Mouse (Mus musculus): ENCODE data around the gene Spns1. TPM values are rescaled to one million over a fixed set of nuclear protein-coding genes. Genes with fewer than 3 reads are reported as not detected.
"Not testable (repeated sequence)": the region's sequence is repeated elsewhere in the genome, so short reads cannot be mapped to it uniquely, and the experiment has no call there.

Spns1 gene
- polyA plus RNA-seq, 1 experiment from 2014 or later = 18.3 TPM

DNA sequence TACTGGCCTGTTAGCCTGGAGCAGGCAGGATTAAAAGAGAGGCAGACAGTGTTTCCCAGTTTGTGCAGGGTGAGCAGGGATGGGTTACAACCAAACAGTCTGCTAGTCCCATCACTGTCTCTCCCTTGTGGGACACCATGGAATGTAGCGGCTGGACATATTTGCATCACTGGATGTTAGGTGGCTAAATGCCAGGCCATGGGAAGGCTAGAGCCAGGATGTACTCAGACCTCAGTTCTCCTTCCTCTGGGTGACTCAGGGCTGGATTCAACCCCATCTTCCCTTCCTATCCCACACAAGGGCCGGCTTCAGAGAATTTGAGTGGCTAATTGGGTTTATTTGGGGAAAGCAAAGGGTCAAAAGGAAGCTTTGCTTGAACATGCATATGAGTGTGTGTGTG, 31.4 kb upstream of the Spns1 start:
- Histone ChIP-seq H3K4me2 (ENCODE audit: low read depth, low read length) (no peak overlapping the region), H3K36me3 (ENCODE audit: control insufficient read depth, insufficient read depth) (no peaks in the 10 kb centered on the region), H3K9me3 (replicated peaks; ENCODE audit: control insufficient read depth, low read length) (no peaks in the 10 kb centered on the region), H3K9ac (ENCODE audit: low read depth, low read length) (no peak overlapping the region), H3K4me1 (ENCODE audit: control insufficient read depth, low read depth, low read length) (no peaks in the 10 kb centered on the region), H3K27ac (ENCODE audit: low read length) (no peak overlapping the region), H3K27me3 (ENCODE audit: control insufficient read depth, insufficient read depth, low read depth, low read length) (no peaks in the 10 kb centered on the region; the same call in 1 of the 2 replicates), H3K4me3 (ENCODE audit: low read depth, low read length) (no peak overlapping the region)
- 63% methylated on average over 2 of the region's 2 CpGs for WGBS (ENCODE audit: insufficient replicate concordance)
- no peak for ATAC-seq (ENCODE audit: low read depth)

DNA sequence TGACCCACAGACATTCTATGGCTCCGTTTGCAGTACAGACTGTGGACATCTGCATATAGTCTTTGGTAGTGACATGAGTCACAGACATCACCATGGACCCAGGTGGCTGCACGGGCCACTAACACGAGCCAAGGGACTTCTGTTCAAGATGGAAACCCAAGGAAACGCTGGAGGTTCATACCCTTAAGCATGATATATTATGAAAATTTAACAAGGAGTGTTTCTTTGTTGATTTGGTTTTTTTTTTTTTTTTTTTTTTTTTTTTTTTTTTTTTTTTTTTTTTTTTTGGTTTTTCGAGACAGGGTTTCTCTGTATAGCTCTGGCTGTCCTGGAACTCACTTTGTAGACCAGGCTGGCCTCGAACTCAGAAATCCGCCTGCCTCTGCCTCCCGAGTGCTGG, 25.3 kb upstream of the Spns1 start:
- not testable (repeated sequence) for H3K27ac ChIP-seq (ENCODE audit: low read length); H3K27me3 ChIP-seq (ENCODE audit: control insufficient read depth, insufficient read depth, low read depth, low read length); H3K4me2 ChIP-seq (ENCODE audit: low read depth, low read length); H3K36me3 ChIP-seq (ENCODE audit: control insufficient read depth, insufficient read depth); H3K4me3 ChIP-seq (ENCODE audit: low read depth, low read length); ATAC-seq (ENCODE audit: low read depth); H3K9ac ChIP-seq (ENCODE audit: low read depth, low read length); H3K9me3 ChIP-seq (replicated peaks; ENCODE audit: control insufficient read depth, low read length); H3K4me1 ChIP-seq (ENCODE audit: control insufficient read depth, low read depth, low read length)
- WGBS (ENCODE audit: insufficient replicate concordance) = 62% methylated on average over 7 of the region's 8 CpGs

DNA sequence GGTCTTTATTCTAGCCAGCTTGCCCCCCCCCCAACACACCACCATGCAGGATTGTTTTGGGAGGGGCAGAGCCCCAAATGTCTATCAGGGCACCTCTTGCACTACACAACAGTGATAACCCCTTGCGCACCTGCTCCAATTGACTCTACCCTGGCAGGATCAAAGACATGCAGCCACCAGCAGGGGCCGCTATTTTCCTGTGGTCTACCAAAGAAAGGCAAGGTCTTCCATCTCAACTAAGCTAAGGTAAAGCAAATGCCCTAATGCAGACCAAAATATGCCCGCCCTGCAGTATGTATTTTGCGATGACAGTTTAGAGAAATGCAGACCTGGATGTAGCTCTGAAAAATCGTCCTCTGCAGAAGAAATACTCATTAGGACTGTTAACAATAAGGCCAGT, 22.3 kb upstream of the Spns1 start:
- WGBS (ENCODE audit: insufficient replicate concordance) = 4% methylated on average over 5 of the region's 5 CpGs
- no peak overlapping the region for H3K4me2 ChIP-seq (ENCODE audit: low read depth, low read length)
- ATAC-seq (ENCODE audit: low read depth) = no peak
- H3K9me3 ChIP-seq (replicated peaks; ENCODE audit: control insufficient read depth, low read length) = no peaks in the 10 kb centered on the region
- H3K36me3 ChIP-seq (ENCODE audit: control insufficient read depth, insufficient read depth) = no peaks in the 10 kb centered on the region
- no peak overlapping the region for H3K27ac ChIP-seq (ENCODE audit: low read length)
- H3K4me1 ChIP-seq (ENCODE audit: control insufficient read depth, low read depth, low read length) = peaks cover 20% of the 10 kb centered on the region
- no peak overlapping the region for H3K9ac ChIP-seq (ENCODE audit: low read depth, low read length)
- no peaks in the 10 kb centered on the region for H3K27me3 ChIP-seq (ENCODE audit: control insufficient read depth, insufficient read depth, low read depth, low read length)
- H3K4me3 ChIP-seq (ENCODE audit: low read depth, low read length) = no peak overlapping the region

DNA sequence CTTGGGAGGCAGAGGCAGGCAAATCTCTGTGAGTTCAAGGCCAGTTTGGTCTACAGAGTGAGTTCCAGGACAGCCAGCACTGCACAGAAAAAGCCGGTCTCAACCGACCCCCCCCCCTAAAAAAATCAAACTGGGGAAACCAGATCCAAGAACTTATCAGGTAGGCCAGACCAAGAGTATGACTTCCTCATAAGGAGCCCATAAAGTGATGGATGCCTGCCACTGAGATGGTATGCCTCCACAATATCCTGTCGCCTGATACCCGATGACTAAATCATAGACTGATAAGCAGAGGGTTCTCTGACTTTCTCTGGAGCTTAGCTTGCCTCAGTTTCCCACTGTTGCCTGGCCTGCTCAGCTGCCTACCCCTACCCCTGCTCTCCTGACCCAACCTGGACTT, 20.6 kb upstream of the Spns1 start:
- no peak for ATAC-seq (ENCODE audit: low read depth)
- Histone ChIP-seq H3K27ac (ENCODE audit: low read length) (no peak overlapping the region), H3K9me3 (replicated peaks; ENCODE audit: control insufficient read depth, low read length) (no peaks in the 10 kb centered on the region), H3K27me3 (ENCODE audit: control insufficient read depth, insufficient read depth, low read depth, low read length) (no peaks in the 10 kb centered on the region), H3K4me3 (ENCODE audit: low read depth, low read length) (no peak overlapping the region), H3K9ac (ENCODE audit: low read depth, low read length) (no peak overlapping the region), H3K36me3 (ENCODE audit: control insufficient read depth, insufficient read depth) (no peaks in the 10 kb centered on the region), H3K4me2 (ENCODE audit: low read depth, low read length) (no peak overlapping the region), H3K4me1 (ENCODE audit: control insufficient read depth, low read depth, low read length) (peaks cover 20% of the 10 kb centered on the region)
- 41% methylated on average over 4 of the region's 4 CpGs for WGBS (ENCODE audit: insufficient replicate concordance)

DNA sequence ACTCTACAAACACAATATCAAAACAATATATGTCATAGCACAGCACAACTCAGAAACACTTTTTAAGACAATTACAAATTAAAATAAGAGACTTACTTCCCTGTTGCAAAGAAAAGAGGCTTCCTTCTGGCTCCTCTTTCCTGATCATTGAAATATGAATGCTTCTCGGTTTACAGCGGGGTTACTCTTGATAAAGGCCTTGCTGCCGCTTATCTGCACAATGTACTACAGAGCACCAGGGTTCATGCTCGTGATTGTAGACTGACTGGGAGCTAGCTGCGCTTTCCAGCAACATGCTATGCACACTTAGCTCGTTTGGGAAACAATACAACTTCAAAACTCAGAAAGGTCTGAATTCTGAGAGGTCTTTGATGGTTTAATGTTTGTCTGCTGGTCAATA, 20.0 kb upstream of the Spns1 start:
- Histone ChIP-seq H3K9me3 (replicated peaks; ENCODE audit: control insufficient read depth, low read length) (no peaks in the 10 kb centered on the region), H3K27me3 (ENCODE audit: control insufficient read depth, insufficient read depth, low read depth, low read length) (no peaks in the 10 kb centered on the region), H3K4me2 (ENCODE audit: low read depth, low read length) (peak overlapping the region; percentile 85), H3K27ac (ENCODE audit: low read length) (peak overlapping the region; percentile 47; the same call in 1 of the 2 replicates), H3K4me3 (ENCODE audit: low read depth, low read length) (peak overlapping the region; percentile 100), H3K36me3 (ENCODE audit: control insufficient read depth, insufficient read depth) (no peaks in the 10 kb centered on the region), H3K4me1 (ENCODE audit: control insufficient read depth, low read depth, low read length) (peaks cover 20% of the 10 kb centered on the region), H3K9ac (ENCODE audit: low read depth, low read length) (peak overlapping the region; percentile 33; the same call in 1 of the 2 replicates)
- ATAC-seq (ENCODE audit: low read depth) = peak; percentile 32
- WGBS (ENCODE audit: insufficient replicate concordance) = 15% methylated on average over 6 of the region's 6 CpGs

DNA sequence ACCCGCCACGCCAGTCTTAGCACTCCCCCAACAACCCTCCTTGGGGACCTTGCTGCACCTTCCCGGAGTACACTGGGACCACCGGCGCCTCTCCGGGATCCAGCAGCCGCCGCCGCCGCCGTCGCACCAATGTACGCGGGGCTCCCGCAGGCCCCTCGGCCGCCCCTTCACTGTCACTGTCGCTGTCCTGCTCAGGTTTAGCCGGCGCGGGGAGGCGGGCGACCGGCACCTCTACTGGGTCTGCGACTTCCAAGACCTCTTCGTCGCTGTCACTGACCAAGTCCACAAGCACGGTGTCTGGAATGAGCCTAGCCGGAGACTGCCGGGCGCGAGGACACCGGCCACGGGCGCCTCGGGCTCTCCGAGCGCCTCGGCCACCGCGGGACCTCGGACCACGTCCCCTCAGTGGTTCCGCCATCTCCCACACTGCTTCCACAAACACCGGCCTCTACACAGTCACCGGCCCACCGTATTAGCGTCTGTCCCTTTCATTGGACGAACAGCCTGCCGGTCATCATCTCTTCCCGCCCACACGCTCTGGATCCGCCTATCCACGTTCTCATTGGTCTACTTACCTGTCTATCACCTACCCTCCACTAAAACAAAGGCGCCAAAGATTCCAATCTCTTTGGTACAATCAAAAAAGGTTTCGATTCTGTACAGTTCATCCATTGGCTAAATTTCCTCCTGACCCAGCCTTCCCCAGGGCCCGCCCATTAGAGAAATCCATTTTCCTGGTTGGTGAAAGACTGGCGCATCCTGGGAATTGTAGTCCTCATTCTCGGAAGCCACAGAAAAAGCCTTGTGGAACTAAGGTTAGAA, 19.3 kb upstream of the Spns1 start, which contains the start of gene Nfatc2ip:
Gene Nfatc2ip (minus strand): TSS at position 440 of the 822 bp plus-strand sequence.
- Histone ChIP-seq H3K9ac (ENCODE audit: low read depth, low read length) (peak within 1 kb of the TSS; percentile 93), H3K4me2 (ENCODE audit: low read depth, low read length) (peak within 1 kb of the TSS; percentile 85), H3K4me1 (ENCODE audit: control insufficient read depth, low read depth, low read length) (peaks cover 20% of the 10 kb centered on the region), H3K4me3 (ENCODE audit: low read depth, low read length) (peak within 1 kb of the TSS; percentile 100), H3K36me3 (ENCODE audit: control insufficient read depth, insufficient read depth) (no peaks in the 10 kb centered on the region), H3K27me3 (ENCODE audit: control insufficient read depth, insufficient read depth, low read depth, low read length) (no peaks in the 10 kb centered on the region), H3K27ac (ENCODE audit: low read length) (peak within 1 kb of the TSS; percentile 79), H3K9me3 (replicated peaks; ENCODE audit: control insufficient read depth, low read length) (no peaks in the 10 kb centered on the region)
- WGBS (ENCODE audit: insufficient replicate concordance) = under 1% methylated on average over 58 of the region's 59 CpGs
- peak; percentile 99 for ATAC-seq (ENCODE audit: low read depth)

DNA sequence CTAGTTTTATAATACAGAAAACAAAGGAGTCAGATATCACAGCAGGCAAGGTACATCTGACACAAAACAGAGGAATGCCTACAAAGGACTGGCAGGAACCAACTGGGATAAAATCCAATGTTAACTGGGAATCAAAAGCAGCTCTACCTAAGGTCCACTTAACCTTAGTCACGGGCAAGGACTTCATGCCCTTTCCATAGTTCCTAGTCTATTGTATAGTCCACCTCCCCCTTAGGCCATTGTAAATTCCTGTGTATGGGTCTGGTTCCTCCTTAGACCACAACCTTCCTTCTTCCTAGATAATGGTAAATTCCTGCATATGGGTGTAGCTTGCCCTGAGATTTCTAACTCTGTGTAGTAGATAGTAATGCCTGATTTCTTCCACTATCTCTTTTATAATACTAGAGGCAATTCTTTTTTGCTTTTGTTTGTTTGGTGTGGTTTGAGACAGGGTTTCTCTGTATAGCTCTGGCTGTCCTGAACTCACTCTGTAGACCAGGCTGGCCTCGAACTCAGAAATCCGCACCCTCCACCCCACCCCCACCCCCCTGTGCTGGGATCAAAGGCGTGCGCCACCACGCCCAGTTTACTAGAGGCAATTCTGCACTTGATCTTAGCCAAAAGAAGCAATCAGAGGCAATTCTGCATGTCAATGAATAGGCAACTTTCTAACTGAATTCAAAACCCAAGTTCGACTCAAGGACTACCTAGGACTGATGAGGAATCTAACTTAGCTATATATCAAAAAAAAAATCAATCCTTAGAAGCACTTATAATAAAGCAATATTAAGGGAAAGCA, 15.0 kb upstream of the Spns1 start:
- H3K9ac ChIP-seq (ENCODE audit: low read depth, low read length); H3K4me3 ChIP-seq (ENCODE audit: low read depth, low read length); H3K27me3 ChIP-seq (ENCODE audit: control insufficient read depth, insufficient read depth, low read depth, low read length); H3K4me2 ChIP-seq (ENCODE audit: low read depth, low read length); ATAC-seq (ENCODE audit: low read depth); H3K9me3 ChIP-seq (replicated peaks; ENCODE audit: control insufficient read depth, low read length); H3K27ac ChIP-seq (ENCODE audit: low read length): not testable (repeated sequence)
- H3K36me3 ChIP-seq (ENCODE audit: control insufficient read depth, insufficient read depth) = peaks cover 14% of the 10 kb centered on the region
- peaks cover 16% of the 10 kb centered on the region for H3K4me1 ChIP-seq (ENCODE audit: control insufficient read depth, low read depth, low read length)
- 81% methylated on average over 7 of the region's 7 CpGs for WGBS (ENCODE audit: insufficient replicate concordance)

DNA sequence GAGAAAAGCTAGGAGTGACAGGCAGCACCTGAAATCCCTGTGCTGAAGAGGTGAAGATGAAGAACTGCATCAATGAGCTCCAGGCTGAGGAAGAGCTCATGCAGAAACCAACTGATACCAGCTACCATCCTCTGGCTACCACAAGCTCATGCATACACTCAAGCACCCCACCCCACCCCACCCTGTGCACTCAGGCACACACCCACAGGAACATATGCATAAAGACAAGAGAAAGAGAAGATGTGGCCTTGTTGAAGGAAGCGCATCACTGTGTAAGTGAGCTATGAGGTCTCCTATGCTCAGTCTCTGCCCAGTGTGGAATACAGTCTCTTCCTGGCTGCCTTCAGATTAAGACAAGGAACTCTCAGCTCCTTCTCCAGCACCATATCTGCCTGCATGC, 10.9 kb upstream of the Spns1 start:
- Histone ChIP-seq H3K4me2 (ENCODE audit: low read depth, low read length) (no peak overlapping the region), H3K27me3 (ENCODE audit: control insufficient read depth, insufficient read depth, low read depth, low read length) (no peaks in the 10 kb centered on the region), H3K27ac (ENCODE audit: low read length) (no peak overlapping the region), H3K9ac (ENCODE audit: low read depth, low read length) (no peak overlapping the region), H3K4me1 (ENCODE audit: control insufficient read depth, low read depth, low read length) (no peaks in the 10 kb centered on the region), H3K9me3 (replicated peaks; ENCODE audit: control insufficient read depth, low read length) (no peaks in the 10 kb centered on the region), H3K36me3 (ENCODE audit: control insufficient read depth, insufficient read depth) (peaks cover 24% of the 10 kb centered on the region), H3K4me3 (ENCODE audit: low read depth, low read length) (no peak overlapping the region)
- no peak for ATAC-seq (ENCODE audit: low read depth)
- 92% methylated on average over 1 of the region's 1 CpGs for WGBS (ENCODE audit: insufficient replicate concordance)

DNA sequence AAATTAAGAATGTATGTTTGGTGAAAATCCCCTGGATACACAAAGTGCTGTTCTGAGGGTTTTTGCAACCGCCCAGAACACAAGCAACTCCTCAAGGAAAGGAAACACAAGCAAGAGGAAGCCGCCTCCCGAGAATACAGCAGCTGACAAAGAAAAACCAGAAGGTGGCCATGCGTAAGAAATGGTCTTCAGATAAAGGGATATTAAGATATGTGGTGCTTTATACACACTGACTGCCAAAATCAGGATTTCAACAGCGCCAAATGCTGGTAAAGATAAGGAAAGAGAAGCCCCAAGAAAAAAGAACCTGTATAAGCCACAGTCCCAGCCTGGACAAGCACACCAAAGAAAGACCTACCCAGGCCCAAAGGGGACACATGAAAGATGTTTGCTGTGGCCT, 6.3 kb upstream of the Spns1 start:
- no peak overlapping the region for H3K4me3 ChIP-seq (ENCODE audit: low read depth, low read length)
- H3K4me2 ChIP-seq (ENCODE audit: low read depth, low read length) = no peak overlapping the region
- H3K36me3 ChIP-seq (ENCODE audit: control insufficient read depth, insufficient read depth) = peaks cover 13% of the 10 kb centered on the region
- no peaks in the 10 kb centered on the region for H3K4me1 ChIP-seq (ENCODE audit: control insufficient read depth, low read depth, low read length)
- H3K9me3 ChIP-seq (replicated peaks; ENCODE audit: control insufficient read depth, low read length) = no peaks in the 10 kb centered on the region
- no peaks in the 10 kb centered on the region for H3K27me3 ChIP-seq (ENCODE audit: control insufficient read depth, insufficient read depth, low read depth, low read length)
- H3K9ac ChIP-seq (ENCODE audit: low read depth, low read length) = no peak overlapping the region
- 54% methylated on average over 5 of the region's 5 CpGs for WGBS (ENCODE audit: insufficient replicate concordance)
- ATAC-seq (ENCODE audit: low read depth) = no peak
- H3K27ac ChIP-seq (ENCODE audit: low read length) = no peak overlapping the region
